Mouse (Mus musculus) lung, postnatal 0 days (tissue): ENCODE data around the gene Usp21. TPM values are rescaled to one million over a fixed set of nuclear protein-coding genes. Genes with fewer than 3 reads are reported as not detected.
"Not testable (repeated sequence)": the region's sequence is repeated elsewhere in the genome, so short reads cannot be mapped to it uniquely, and the experiment has no call there.

Experiments
- ATAC-seq: fragments of 200-750 bp; cut with Nextera tagmentation; 2 replicates; pipeline ENCODE4 v1.8.0; 2017; ENCODE audit warnings: moderate library complexity
- DNase-seq: peaks from one replicate; pipeline ENCODE4 v3.0.0-alpha.2; 2016; ENCODE audit warnings: low spot score
- H3K27ac ChIP-seq: fragments of 300-500 bp; sonication (generic); 2 replicates; pipeline ENCODE4 v1.5.1; 2014; ENCODE audit warnings: antibody characterized with exemption, mild to moderate bottlenecking, low read length, mixed read lengths
- H3K27me3 ChIP-seq: fragments of 300-500 bp; sonication (generic); replicated peaks from 2 replicates; pipeline ENCODE4 v1.6.1; 2014; ENCODE audit warnings: low read length, mixed read lengths; ENCODE audit not compliant: insufficient read depth
- H3K36me3 ChIP-seq: fragments of 300-500 bp; sonication (generic); 2 replicates; pipeline ENCODE4 v1.6.1; 2014; ENCODE audit warnings: low read length, mixed read lengths; ENCODE audit not compliant: insufficient read depth
- H3K4me1 ChIP-seq: fragments of 300-500 bp; sonication (generic); 2 replicates; pipeline ENCODE4 v1.6.1; 2014; ENCODE audit warnings: antibody characterized with exemption, low read depth, low read length, mixed read lengths; ENCODE audit not compliant: insufficient read depth
- H3K4me2 ChIP-seq: fragments of 300-500 bp; sonication (generic); replicated peaks from 2 replicates; pipeline ENCODE4 v1.6.1; 2014; ENCODE audit warnings: low read depth, mild to moderate bottlenecking, low read length, moderate library complexity, mixed read lengths
- H3K4me3 ChIP-seq: fragments of 300-500 bp; sonication (generic); 2 replicates; pipeline ENCODE4 v1.5.1; 2014; ENCODE audit warnings: low read depth, low read length
- H3K9ac ChIP-seq: fragments of 300-500 bp; sonication (generic); replicated peaks from 2 replicates; pipeline ENCODE4 v1.6.1; 2014; ENCODE audit warnings: low read depth, mild to moderate bottlenecking
- H3K9me3 ChIP-seq: fragments of 300-500 bp; sonication (generic); 2 replicates; pipeline ENCODE4 v1.6.1; 2016; ENCODE audit warnings: low read length, mixed read lengths
- CTCF ChIP-seq: IDR thresholded peaks from 2 replicates; pipeline ENCODE4 v1.5.1; 2016; ENCODE audit warnings: antibody characterized with exemption, mild to moderate bottlenecking
- EP300 ChIP-seq: IDR thresholded peaks from 2 replicates; pipeline ENCODE4 v1.6.1; 2016; ENCODE audit warnings: antibody characterized with exemption, mild to moderate bottlenecking, control low read depth
- WGBS: fragments of 180-500 bp; shearing (Covaris S2); extraction: QIAGEN DNeasy Blood & Tissue Kit; methylation state at CpG from one replicate; pipeline ENCODE4 v1.1.7; 2014; 5-methylcytosine and 5-hydroxymethylcytosine counted together
- polyA plus RNA-seq: library from polyadenylated mRNA; unstranded; fragments of >200 nt; fragmentation: Nextera tagmentation; extraction: Ambion mirVana; gene quantifications from 2 replicates; pipeline ENCODE4 v1.2.1, GENCODE M21; 2015

Usp21 gene
- polyA plus RNA-seq, 1 experiment from 2014 or later: 38.3 TPM

DNA sequence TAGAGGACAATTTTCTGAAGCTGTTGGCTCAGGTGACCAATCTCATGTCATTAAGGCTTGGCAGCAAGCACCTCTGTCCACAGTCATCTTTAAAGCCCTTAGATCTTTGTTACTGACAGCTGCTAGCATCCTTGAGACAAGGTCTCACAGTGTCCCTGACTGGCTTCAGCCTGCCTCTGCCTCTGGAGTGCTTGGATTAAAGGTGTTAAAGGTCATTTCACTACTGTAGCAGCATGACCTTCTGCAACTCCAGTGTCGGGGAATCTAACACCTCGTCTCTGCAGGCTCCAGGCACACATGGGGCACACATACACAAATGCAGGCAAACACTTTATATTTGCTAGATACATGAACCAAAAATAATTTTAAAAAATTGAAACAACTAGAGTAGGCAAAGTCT lies 37.8 kb upstream of the Usp21 start:
- no peak overlapping the region for H3K27ac ChIP-seq
- no peak overlapping the region for H3K4me3 ChIP-seq
- H3K9me3 ChIP-seq: no peaks in the 10 kb centered on the region
- ATAC-seq (no peak), DNase-seq (no peak)
- H3K36me3 ChIP-seq: no peaks in the 10 kb centered on the region
- no peak overlapping the region for H3K4me2 ChIP-seq
- H3K27me3 ChIP-seq: no peaks in the 10 kb centered on the region
- WGBS: 81% methylated on average over 2 of the region's 2 CpGs
- peaks cover 7% of the 10 kb centered on the region; the same call in 1 of the 2 replicates for H3K4me1 ChIP-seq
- H3K9ac ChIP-seq: no peak overlapping the region
- TF ChIP-seq CTCF (no peak), EP300 (no peak)

- Histone ChIP-seq H3K9ac (no peak overlapping the region), H3K27me3 (no peaks in the 10 kb centered on the region), H3K4me2 (no peak overlapping the region), H3K27ac (no peak overlapping the region), H3K9me3 (no peaks in the 10 kb centered on the region), H3K36me3 (no peaks in the 10 kb centered on the region), H3K4me1 (no peaks in the 10 kb centered on the region), H3K4me3 (no peak overlapping the region)
- DNase-seq (peak; percentile 4), ATAC-seq (peak; percentile 50)
- 56% methylated on average over 1 of the region's 1 CpGs for WGBS
- no peak for TF ChIP-seq EP300
- TF ChIP-seq CTCF: no peak
Observed at GRCm38 (mm10) chr1:171322012-171322411, 34.2 kb upstream of the Usp21 start.

- peak; percentile 78 for TF ChIP-seq CTCF
- peak; percentile 10; the same call in 1 of the 2 replicates for TF ChIP-seq EP300
- peak; percentile 80 for DNase-seq
Observed at GRCm38 (mm10) chr1:171321415-171321814, 33.6 kb upstream of the Usp21 start.

DNA sequence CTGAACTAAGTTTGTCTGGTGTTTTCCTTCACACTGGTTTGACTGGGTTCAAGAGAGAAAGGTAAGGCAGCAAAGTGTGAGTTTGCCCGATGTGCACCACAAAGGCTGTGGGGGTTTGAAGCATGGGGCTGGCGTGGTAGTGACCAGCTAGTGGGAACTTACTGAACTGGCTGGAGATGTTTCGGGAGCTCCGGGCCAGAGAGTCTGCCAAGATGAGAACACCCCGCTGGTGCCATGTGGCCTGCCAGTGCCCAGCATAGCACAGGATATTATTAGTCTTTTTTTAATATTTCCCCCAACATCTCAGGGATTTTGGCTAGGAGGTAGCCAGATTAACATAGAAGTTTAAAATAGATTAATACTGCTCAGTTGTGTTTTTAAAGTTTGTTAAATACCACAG lies 32.4 kb upstream of the Usp21 start:
- Histone ChIP-seq H3K9me3 (no peaks in the 10 kb centered on the region), H3K27me3 (no peaks in the 10 kb centered on the region), H3K4me2 (no peak overlapping the region; the same call in 1 of the 2 replicates), H3K4me3 (no peak overlapping the region), H3K9ac (no peak overlapping the region), H3K36me3 (no peaks in the 10 kb centered on the region), H3K4me1 (no peaks in the 10 kb centered on the region), H3K27ac (no peak overlapping the region)
- 24% methylated on average over 5 of the region's 5 CpGs for WGBS
- DNase-seq (no peak), ATAC-seq (no peak)
- no peak for TF ChIP-seq EP300
- TF ChIP-seq CTCF: no peak

More at GRCm38 (mm10) chr1:171321415-171321814, 33.6 kb upstream of the Usp21 start:
- Histone ChIP-seq H3K4me3 (no peak overlapping the region), H3K9me3 (no peaks in the 10 kb centered on the region), H3K27me3 (no peaks in the 10 kb centered on the region), H3K4me1 (no peaks in the 10 kb centered on the region), H3K27ac (no peak overlapping the region), H3K36me3 (no peaks in the 10 kb centered on the region), H3K9ac (no peak overlapping the region), H3K4me2 (no peak overlapping the region)
- ATAC-seq: no peak

- no peak overlapping the region; the same call in 1 of the 2 replicates for H3K4me2 ChIP-seq
- DNase-seq: no peak
- no peaks in the 10 kb centered on the region for H3K36me3 ChIP-seq
- no peak for TF ChIP-seq CTCF
- TF ChIP-seq EP300: no peak
- no peaks in the 10 kb centered on the region for H3K27me3 ChIP-seq
- H3K4me1 ChIP-seq: no peaks in the 10 kb centered on the region
- H3K4me3 ChIP-seq: no peak overlapping the region
- H3K9me3 ChIP-seq: no peaks in the 10 kb centered on the region
- no peak for ATAC-seq
- H3K27ac ChIP-seq: no peak overlapping the region
- H3K9ac ChIP-seq: no peak overlapping the region
- WGBS: 15% methylated on average over 7 of the region's 7 CpGs
Observed at GRCm38 (mm10) chr1:171319748-171320147, 32.0 kb upstream of the Usp21 start.

GRCm38 (mm10) chr1:171309321-171309720 lies 21.5 kb upstream of the Usp21 start:
- TF ChIP-seq EP300: 0 out of 2 replicates have a peak, but pooled peaks have one; percentile 27
- TF ChIP-seq CTCF: no peak
- no peaks in the 10 kb centered on the region for H3K9me3 ChIP-seq
- no peaks in the 10 kb centered on the region for H3K27me3 ChIP-seq
- WGBS: 48% methylated on average over 2 of the region's 2 CpGs
- no peak overlapping the region for H3K4me2 ChIP-seq
- ATAC-seq (no peak), DNase-seq (peak; percentile 69)
- H3K9ac ChIP-seq: no peak overlapping the region
- no peak overlapping the region for H3K27ac ChIP-seq
- H3K36me3 ChIP-seq: no peaks in the 10 kb centered on the region
- H3K4me1 ChIP-seq: no peaks in the 10 kb centered on the region
- H3K4me3 ChIP-seq: no peak overlapping the region

DNA sequence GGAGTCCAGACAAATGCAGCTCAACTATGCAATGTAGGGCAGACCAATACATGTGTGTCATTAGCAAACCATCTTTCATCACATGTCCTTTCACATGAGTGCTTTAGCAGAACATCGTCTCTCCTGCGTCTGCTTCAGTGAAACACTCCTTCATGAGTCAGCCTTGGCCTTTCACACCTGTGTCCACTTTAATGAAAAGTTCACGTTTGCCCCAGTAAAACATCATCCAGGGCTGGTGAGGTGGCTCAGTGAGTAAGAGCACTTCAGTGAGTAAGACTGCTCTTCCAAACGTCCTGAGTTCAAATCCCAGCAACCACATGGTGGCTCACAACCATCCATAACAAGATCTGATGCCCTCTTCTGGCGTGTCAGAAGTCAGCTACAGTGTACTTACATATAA lies 18.4 kb upstream of the Usp21 start:
- not testable (repeated sequence) for H3K4me3 ChIP-seq, H3K4me2 ChIP-seq, H3K27me3 ChIP-seq, H3K9ac ChIP-seq, H3K36me3 ChIP-seq, H3K9me3 ChIP-seq, H3K4me1 ChIP-seq, ATAC-seq, H3K27ac ChIP-seq
- DNase-seq: peak; percentile 3
- 64% methylated on average over 5 of the region's 5 CpGs for WGBS
